Mouse (Mus musculus) bone marrow macrophage, adult 2 months (primary cell): Measurements from ENCODE around the gene Hip1r. TPM values are rescaled to one million over a fixed set of nuclear protein-coding genes. Genes with fewer than 3 reads are reported as not detected.

Source experiments
- H3K27ac ChIP-seq: 2 replicates; pipeline ENCODE4 v1.5.1; 2012; ENCODE audit warnings: low read depth, low read length; ENCODE audit not compliant: insufficient read depth
- H3K4me1 ChIP-seq: 2 replicates; pipeline ENCODE4 v1.6.1; 2012; ENCODE audit warnings: low read length; ENCODE audit not compliant: control insufficient read depth, insufficient read depth
- H3K4me3 ChIP-seq: 2 replicates; pipeline ENCODE4 v1.5.1; 2012; ENCODE audit warnings: mild to moderate bottlenecking, low read length, moderate library complexity; ENCODE audit not compliant: insufficient read depth
- CTCF ChIP-seq: IDR thresholded peaks from 2 replicates; pipeline ENCODE4 v1.5.1; 2012; ENCODE audit warnings: low read depth, mild to moderate bottlenecking, low read length, moderate library complexity
- POLR2A ChIP-seq: IDR thresholded peaks from 2 replicates; pipeline ENCODE4 v1.6.1; 2012; ENCODE audit warnings: mild to moderate bottlenecking, low read depth, low read length, borderline replicate concordance
- polyA plus RNA-seq: library from polyadenylated mRNA; stranded (reverse); fragments of >200 nt; gene quantifications from 2 replicates; pipeline ENCODE4 v1.2.4, GENCODE M21; 2012; ENCODE audit not compliant: missing spikeins, insufficient read depth, insufficient read length

The Hip1r gene
- polyA plus RNA-seq, 1 experiment: 0.51 TPM

- Histone ChIP-seq H3K4me1 (no peaks in the 10 kb centered on the region), H3K4me3 (no peak overlapping the region), H3K27ac (no peak overlapping the region)
- TF ChIP-seq CTCF (no peak), POLR2A (no peak)
These were observed 4.2 kb upstream of the Hip1r start for GRCm38 (mm10) chr5:123969216-123969615.

- TF ChIP-seq CTCF: no peak
- TF ChIP-seq POLR2A: no peak
- H3K4me3 ChIP-seq: no peak overlapping the region
These were observed 2.9 kb upstream of the Hip1r start for GRCm38 (mm10) chr5:123970576-123970975.

GRCm38 (mm10) chr5:123972453-123972852, 975 bp upstream of the Hip1r start:
- no peak overlapping the region for H3K27ac ChIP-seq
- TF ChIP-seq CTCF (no peak), POLR2A (no peak)

More at GRCm38 (mm10) chr5:123970576-123970975, 2.9 kb upstream of the Hip1r start:
- Histone ChIP-seq H3K27ac (no peak overlapping the region), H3K4me1 (no peaks in the 10 kb centered on the region)

GRCm38 (mm10) chr5:123974179-123974485, 704 bp downstream of the Hip1r start:
- no peak overlapping the region for H3K27ac ChIP-seq
- H3K4me3 ChIP-seq: peak overlapping the region; percentile 67
- no peaks in the 10 kb centered on the region for H3K4me1 ChIP-seq
- TF ChIP-seq POLR2A (no peak), CTCF (no peak)

More at GRCm38 (mm10) chr5:123972453-123972852, 975 bp upstream of the Hip1r start:
- Histone ChIP-seq H3K4me3 (no peak overlapping the region), H3K4me1 (no peaks in the 10 kb centered on the region)

GRCm38 (mm10) chr5:123974616-123975111, 1.2 kb downstream of the Hip1r start:
- TF ChIP-seq POLR2A (no peak), CTCF (no peak)
- Histone ChIP-seq H3K27ac (no peak overlapping the region), H3K4me3 (peak overlapping the region; percentile 20; the same call in 1 of the 2 replicates), H3K4me1 (no peaks in the 10 kb centered on the region)

- Histone ChIP-seq H3K4me1 (no peaks in the 10 kb centered on the region), H3K27ac (no peak overlapping the region)
- TF ChIP-seq CTCF (no peak), POLR2A (no peak)
These were observed 2.3 kb downstream of the Hip1r start for GRCm38 (mm10) chr5:123975668-123976180.

GRCm38 (mm10) chr5:123977231-123977630, 3.8 kb downstream of the Hip1r start:
- TF ChIP-seq POLR2A: no peak
- no peak for TF ChIP-seq CTCF
- Histone ChIP-seq H3K4me1 (no peaks in the 10 kb centered on the region), H3K27ac (no peak overlapping the region), H3K4me3 (no peak overlapping the region)

More at GRCm38 (mm10) chr5:123975668-123976180, 2.3 kb downstream of the Hip1r start:
- H3K4me3 ChIP-seq: no peak overlapping the region

- no peaks in the 10 kb centered on the region for H3K4me1 ChIP-seq
- H3K4me3 ChIP-seq: no peak overlapping the region
- TF ChIP-seq POLR2A: no peak
- no peak for TF ChIP-seq CTCF
- no peak overlapping the region for H3K27ac ChIP-seq
These were observed 4.7 kb downstream of the Hip1r start for GRCm38 (mm10) chr5:123978131-123978530.

GRCm38 (mm10) chr5:123979221-123979979, 6.0 kb downstream of the Hip1r start:
- no peak overlapping the region for H3K4me3 ChIP-seq
- H3K4me1 ChIP-seq: no peaks in the 10 kb centered on the region
- TF ChIP-seq CTCF: no peak
- no peak for TF ChIP-seq POLR2A
- H3K27ac ChIP-seq: no peak overlapping the region

- Histone ChIP-seq H3K27ac (no peak overlapping the region), H3K4me1 (no peaks in the 10 kb centered on the region), H3K4me3 (no peak overlapping the region)
- no peak for TF ChIP-seq CTCF
- TF ChIP-seq POLR2A: no peak
These were observed 6.5 kb downstream of the Hip1r start for GRCm38 (mm10) chr5:123979980-123980369.
